Mouse (Mus musculus): ENCODE results near the gene Cerkl.

Gene Cerkl

DNA sequence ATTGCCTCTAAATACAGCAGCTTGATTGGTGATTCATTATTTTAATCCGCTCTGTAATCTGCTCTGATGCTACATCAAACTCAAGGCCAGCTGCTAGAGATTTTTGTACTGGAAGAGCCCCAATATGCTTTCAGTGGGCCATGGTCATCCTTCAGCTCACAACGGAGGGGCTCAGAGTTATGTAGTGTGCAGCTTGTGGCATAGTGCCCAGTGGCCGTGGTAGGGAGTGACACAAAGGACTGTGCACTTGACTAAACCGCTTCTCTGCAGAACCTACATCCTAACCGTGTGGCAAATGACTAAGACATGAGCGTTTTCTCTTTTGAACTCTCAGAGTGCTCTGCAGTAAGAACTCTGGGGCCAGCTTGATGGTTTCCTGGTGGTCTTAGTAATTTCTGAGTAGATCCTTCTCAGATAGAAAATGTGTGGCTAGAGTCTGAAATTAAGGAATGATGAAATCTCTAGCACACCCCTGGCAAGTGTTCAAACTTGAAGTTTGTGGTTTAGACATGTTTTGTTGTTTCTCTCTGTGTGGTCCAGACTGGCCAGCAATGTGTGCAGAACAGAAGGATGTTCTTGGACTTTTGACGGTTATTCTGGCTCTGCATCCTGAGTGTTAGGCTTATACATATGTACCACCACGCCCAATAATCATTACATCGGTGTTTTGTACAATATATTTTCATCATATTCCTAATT lies 140.3 kb downstream of the Cerkl start:
- DNase-seq (ENCODE audit: low spot score in 2 of 2) = no peak

DNA sequence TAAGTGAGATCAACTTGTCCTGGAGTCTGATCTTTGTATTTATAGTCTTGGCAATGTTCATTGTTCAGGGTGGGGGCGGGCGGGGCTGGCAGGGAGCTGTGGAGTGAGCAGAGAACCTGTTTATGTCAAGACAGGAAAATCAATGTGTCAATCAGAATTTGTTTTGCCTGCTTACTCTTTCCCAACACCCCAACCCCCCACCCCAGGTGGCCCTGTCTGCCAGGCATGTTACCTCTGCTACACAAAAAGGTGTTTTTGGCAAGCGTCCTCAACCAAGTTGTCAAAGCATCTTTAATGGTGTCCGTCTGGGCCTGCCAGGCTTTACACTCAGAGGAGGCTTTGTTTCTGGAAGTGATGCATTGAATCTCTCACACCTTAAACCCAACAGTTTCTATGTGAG lies 141.5 kb downstream of the Cerkl start:
- DNase-seq (ENCODE audit: low spot score in 2 of 2) = no peak

DNA sequence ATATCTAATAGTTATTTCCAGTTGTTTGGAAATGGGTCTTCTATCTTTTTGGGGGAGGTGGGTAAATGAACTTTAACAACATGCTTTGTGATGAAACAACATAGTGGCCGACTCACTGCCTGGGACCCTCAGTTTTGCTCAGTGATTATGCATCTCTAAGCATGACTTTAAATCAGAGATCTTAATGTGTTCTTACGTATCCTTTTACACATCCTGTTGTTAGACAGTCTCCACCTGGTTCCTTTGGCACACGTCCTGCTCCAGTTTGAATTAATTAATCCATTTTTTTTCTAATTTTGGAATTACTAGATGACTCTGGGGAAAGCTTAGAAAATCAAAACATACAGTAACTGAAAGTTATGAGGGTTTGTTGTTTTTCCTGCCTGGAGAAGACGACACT lies 144.1 kb downstream of the Cerkl start:
- no peak for DNase-seq (ENCODE audit: low spot score in 2 of 2)

DNA sequence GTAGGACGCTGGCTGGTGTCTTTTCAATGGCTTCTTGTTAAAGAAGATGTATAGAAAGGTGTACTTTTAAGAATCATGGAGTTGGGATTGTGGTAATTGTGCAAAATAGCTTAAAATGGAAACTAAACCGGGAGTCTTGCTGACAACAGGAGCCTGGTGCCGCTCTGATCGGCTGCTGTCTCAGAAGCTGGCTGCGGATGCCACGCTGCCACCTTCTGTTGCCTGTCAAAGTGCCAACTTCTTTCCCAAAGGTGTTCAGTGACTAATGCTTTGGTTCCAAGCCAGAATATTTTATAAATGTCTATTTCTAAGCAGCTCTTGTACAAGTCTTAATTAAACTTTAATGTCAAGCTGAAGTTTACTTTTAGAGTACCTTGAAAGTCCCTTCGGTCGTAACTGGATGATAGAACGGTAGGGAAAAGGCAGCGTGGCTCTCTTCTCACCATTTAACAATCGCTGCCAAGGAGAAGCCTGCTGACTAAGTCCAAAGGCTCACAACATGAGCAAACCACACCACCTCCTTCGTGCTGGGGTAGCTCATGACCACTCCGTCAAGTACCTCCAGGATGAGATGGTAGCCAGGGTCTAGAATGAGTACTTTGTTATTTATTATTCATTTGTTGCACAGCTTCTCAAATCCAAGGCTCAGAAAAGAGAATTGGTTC lies 147.0 kb downstream of the Cerkl start:
- no peak for DNase-seq (ENCODE audit: low spot score in 2 of 2)

DNA sequence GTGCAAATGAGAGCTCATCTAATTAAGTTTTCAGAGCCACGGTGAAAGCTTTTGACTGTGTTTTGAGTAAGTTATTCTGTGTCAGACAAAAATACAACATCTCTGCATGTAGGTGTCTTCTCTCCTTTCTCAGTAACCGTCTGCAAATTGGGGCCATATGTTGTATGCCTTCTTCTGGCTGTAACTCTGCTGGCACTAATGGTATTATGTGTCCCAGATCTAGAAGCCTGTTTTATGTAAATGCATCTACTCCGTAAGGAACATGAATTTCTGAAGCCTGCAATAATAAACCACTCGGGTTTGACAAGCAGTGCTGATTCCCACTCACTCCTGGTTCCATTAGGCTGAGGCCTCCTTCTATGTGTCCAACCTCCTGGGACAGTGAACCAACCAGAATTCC lies 149.0 kb downstream of the Cerkl start:
- DNase-seq (ENCODE audit: low spot score in 2 of 2) = no peak

DNA sequence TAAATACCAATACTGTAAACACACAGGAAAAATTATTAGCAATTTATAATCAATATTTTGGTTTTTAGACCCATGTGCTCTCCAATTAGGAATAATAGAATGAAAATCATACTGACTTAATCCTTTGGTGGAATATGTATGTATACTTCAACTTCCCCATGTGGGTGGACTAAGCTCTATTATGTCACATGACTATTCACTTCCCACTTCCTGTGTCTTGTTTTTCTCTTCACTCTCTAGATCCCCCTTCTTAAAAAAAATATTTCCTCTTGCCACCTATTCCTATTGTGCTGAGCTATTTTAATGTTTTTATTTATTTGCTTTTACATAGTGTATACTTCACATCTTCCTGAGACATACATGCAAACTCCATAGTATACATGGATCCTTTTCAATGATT lies 154.2 kb downstream of the Cerkl start:
- DNase-seq (ENCODE audit: low spot score in 2 of 2) = no peak

DNA sequence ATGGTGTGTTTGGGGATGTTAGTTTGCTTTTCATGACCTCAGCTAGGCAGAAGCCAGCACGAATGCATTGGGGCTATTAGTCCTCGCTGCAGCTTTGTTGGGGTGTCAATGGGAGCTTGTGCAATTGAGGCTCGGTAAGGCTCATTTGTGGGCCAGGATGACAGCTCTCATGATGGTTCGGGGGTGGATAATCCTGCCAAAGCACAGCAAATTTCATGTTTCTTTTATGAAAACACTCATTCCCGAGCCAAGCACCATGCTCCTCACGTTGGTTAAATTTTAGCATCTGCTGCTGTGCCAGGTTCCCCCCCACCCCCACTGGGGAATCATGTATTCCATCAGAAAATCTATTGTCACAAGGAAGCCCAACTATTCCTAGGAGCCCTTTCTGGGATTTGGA lies 164.2 kb downstream of the Cerkl start:
- DNase-seq (ENCODE audit: low spot score in 2 of 2) = no peak

DNA sequence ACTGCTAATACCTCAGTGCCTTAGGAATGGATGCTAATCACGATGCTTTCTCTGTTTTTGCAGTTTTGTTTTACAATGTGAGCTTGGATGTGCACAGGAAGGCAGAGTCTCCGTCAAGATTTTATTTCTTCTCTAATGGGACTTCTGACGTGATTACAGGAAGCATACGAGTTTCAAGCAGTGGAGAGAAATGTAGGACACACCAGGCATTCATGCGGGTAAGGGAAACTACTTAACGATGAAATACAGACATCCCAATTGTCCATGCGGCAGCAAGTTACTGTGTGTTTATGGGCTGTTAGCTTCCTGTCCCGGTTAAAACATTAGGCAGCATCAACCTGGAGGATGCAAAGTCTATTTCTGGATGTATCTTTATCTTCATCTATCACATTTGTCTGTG lies 164.7 kb downstream of the Cerkl start:
- no peak for DNase-seq (ENCODE audit: low spot score in 2 of 2)

DNA sequence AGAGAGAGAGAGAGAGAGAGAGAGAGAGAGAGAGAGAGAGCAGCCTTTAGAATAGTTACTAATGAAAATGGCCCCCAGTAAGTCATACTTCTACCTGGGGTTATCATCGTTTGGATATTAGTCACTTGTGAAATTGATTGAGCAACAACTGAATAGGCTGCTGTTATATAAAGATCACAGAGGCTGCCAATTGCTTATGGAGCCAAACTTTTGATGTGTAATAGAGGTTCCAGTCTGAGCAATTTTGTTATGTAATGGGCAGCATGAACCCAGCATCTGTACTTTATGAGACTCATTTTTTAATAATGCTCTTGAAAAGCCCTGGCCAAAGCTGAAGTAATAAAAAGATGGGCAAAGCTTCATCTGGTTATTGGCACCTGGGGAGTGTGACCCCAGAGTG lies 166.4 kb downstream of the Cerkl start:
- DNase-seq (ENCODE audit: low spot score in 2 of 2) = no peak

DNA sequence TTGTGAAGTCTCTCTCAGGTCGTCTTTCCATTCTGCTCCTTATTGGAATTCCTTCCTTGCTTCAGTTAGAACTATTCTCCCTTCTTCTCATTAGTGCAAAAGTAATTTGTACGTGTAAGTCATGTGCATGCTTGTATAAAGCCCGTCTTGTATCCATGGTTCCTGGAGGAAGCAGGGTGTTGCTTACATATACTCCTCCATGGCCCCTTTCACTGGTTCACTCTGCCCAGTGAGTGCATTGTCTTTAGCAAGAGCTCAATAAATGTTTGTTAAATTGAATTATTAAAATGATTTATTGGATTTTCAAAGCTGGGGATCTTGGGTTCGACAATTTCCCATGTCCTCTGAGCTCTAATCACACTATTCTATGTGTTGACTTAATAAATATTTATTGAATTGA lies 172.4 kb downstream of the Cerkl start:
- DNase-seq (ENCODE audit: low spot score in 2 of 2) = no peak
